Mouse (Mus musculus): ENCODE measurements around the gene Prkar1a. TPM values are rescaled to one million over a fixed set of nuclear protein-coding genes. Genes with fewer than 3 reads are reported as not detected.

Gene Prkar1a
- polyA plus RNA-seq, 1 experiment from 2014 or later = 538 TPM

GRCm38 (mm10) chr11:109704311-109705205 lies 55.4 kb downstream of the Prkar1a start:
- H3K4me3 ChIP-seq (ENCODE audit: low read depth, low read length) = no peak overlapping the region
- WGBS = 85% methylated on average over 22 of the region's 22 CpGs
- no peaks in the 10 kb centered on the region for H3K9me3 ChIP-seq (replicated peaks; ENCODE audit: control insufficient read depth, low read length, poor library complexity, severe bottlenecking)
- ATAC-seq = no peak
- no peak overlapping the region for H3K4me2 ChIP-seq (ENCODE audit: low read length)
- H3K4me1 ChIP-seq (ENCODE audit: control insufficient read depth, insufficient read depth, low read length) = no peaks in the 10 kb centered on the region; the same call in none of the 2 replicates
- H3K9ac ChIP-seq (ENCODE audit: low read depth, low read length) = no peak overlapping the region
- H3K36me3 ChIP-seq (ENCODE audit: control insufficient read depth, insufficient read depth, low read length) = no peaks in the 10 kb centered on the region
- no peaks in the 10 kb centered on the region for H3K27me3 ChIP-seq (ENCODE audit: control insufficient read depth, insufficient read depth, low read depth, low read length)
- H3K27ac ChIP-seq (ENCODE audit: low read length) = no peak overlapping the region

- Histone ChIP-seq H3K9ac (ENCODE audit: low read depth, low read length) (no peak overlapping the region), H3K4me2 (ENCODE audit: low read length) (no peak overlapping the region), H3K27ac (ENCODE audit: low read length) (no peak overlapping the region; the same call in 1 of the 2 replicates), H3K27me3 (ENCODE audit: control insufficient read depth, insufficient read depth, low read depth, low read length) (no peaks in the 10 kb centered on the region), H3K9me3 (replicated peaks; ENCODE audit: control insufficient read depth, low read length, poor library complexity, severe bottlenecking) (no peaks in the 10 kb centered on the region), H3K4me3 (ENCODE audit: low read depth, low read length) (no peak overlapping the region), H3K4me1 (ENCODE audit: control insufficient read depth, insufficient read depth, low read length) (no peaks in the 10 kb centered on the region; the same call in none of the 2 replicates), H3K36me3 (ENCODE audit: control insufficient read depth, insufficient read depth, low read length) (no peaks in the 10 kb centered on the region)
- ATAC-seq = no peak
- WGBS = 78% methylated on average over 9 of the region's 9 CpGs
These were observed 56.3 kb downstream of the Prkar1a start for GRCm38 (mm10) chr11:109705336-109706054.

GRCm38 (mm10) chr11:109706055-109706412 lies 56.8 kb downstream of the Prkar1a start:
- H3K4me3 ChIP-seq (ENCODE audit: low read depth, low read length) = no peak overlapping the region
- H3K4me2 ChIP-seq (ENCODE audit: low read length) = no peak overlapping the region
- no peak overlapping the region for H3K27ac ChIP-seq (ENCODE audit: low read length)
- H3K9me3 ChIP-seq (replicated peaks; ENCODE audit: control insufficient read depth, low read length, poor library complexity, severe bottlenecking) = no peaks in the 10 kb centered on the region
- no peaks in the 10 kb centered on the region for H3K36me3 ChIP-seq (ENCODE audit: control insufficient read depth, insufficient read depth, low read length)
- no peak overlapping the region for H3K9ac ChIP-seq (ENCODE audit: low read depth, low read length)
- WGBS = 79% methylated on average over 9 of the region's 9 CpGs
- no peak for ATAC-seq
- no peaks in the 10 kb centered on the region for H3K27me3 ChIP-seq (ENCODE audit: control insufficient read depth, insufficient read depth, low read depth, low read length)
- no peaks in the 10 kb centered on the region; the same call in none of the 2 replicates for H3K4me1 ChIP-seq (ENCODE audit: control insufficient read depth, insufficient read depth, low read length)

- no peak overlapping the region for H3K4me3 ChIP-seq (ENCODE audit: low read depth, low read length)
- H3K4me2 ChIP-seq (ENCODE audit: low read length) = no peak overlapping the region
- H3K36me3 ChIP-seq (ENCODE audit: control insufficient read depth, insufficient read depth, low read length) = no peaks in the 10 kb centered on the region
- WGBS = 82% methylated on average over 4 of the region's 4 CpGs
- ATAC-seq = no peak
- no peaks in the 10 kb centered on the region for H3K9me3 ChIP-seq (replicated peaks; ENCODE audit: control insufficient read depth, low read length, poor library complexity, severe bottlenecking)
- H3K27ac ChIP-seq (ENCODE audit: low read length) = no peak overlapping the region
- H3K27me3 ChIP-seq (ENCODE audit: control insufficient read depth, insufficient read depth, low read depth, low read length) = no peaks in the 10 kb centered on the region
- H3K4me1 ChIP-seq (ENCODE audit: control insufficient read depth, insufficient read depth, low read length) = no peaks in the 10 kb centered on the region; the same call in none of the 2 replicates
- no peak overlapping the region for H3K9ac ChIP-seq (ENCODE audit: low read depth, low read length)
These were observed 57.4 kb downstream of the Prkar1a start for GRCm38 (mm10) chr11:109706586-109706985.

DNA sequence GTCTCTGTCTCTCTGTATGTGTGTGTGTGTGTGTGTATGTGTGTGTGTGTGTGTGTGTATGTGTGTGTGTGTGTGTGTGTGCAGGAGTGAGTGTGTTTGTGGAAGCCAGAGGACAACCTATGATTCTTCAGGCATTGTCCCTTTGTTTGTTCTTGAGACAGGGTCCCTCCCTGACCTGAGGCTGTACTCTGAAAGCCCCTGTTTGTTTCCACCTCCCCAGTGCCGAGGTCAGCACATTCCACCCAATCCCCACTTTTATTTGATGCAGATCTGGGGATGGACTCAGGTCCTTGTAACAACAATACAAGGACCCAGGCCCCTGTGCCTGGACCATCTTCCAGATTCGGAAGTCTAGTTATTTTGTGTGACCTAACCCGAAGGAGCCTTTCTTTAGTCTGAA lies 58.2 kb downstream of the Prkar1a start:
- no peak overlapping the region for H3K4me3 ChIP-seq (ENCODE audit: low read depth, low read length)
- no peak for ATAC-seq
- no peaks in the 10 kb centered on the region; the same call in none of the 2 replicates for H3K4me1 ChIP-seq (ENCODE audit: control insufficient read depth, insufficient read depth, low read length)
- no peak overlapping the region for H3K27ac ChIP-seq (ENCODE audit: low read length)
- 78% methylated on average over 3 of the region's 3 CpGs for WGBS
- H3K9ac ChIP-seq (ENCODE audit: low read depth, low read length) = no peak overlapping the region
- H3K27me3 ChIP-seq (ENCODE audit: control insufficient read depth, insufficient read depth, low read depth, low read length) = no peaks in the 10 kb centered on the region
- H3K4me2 ChIP-seq (ENCODE audit: low read length) = no peak overlapping the region
- H3K36me3 ChIP-seq (ENCODE audit: control insufficient read depth, insufficient read depth, low read length) = no peaks in the 10 kb centered on the region
- H3K9me3 ChIP-seq (replicated peaks; ENCODE audit: control insufficient read depth, low read length, poor library complexity, severe bottlenecking) = no peaks in the 10 kb centered on the region

- Histone ChIP-seq H3K27ac (ENCODE audit: low read length) (no peak overlapping the region), H3K27me3 (ENCODE audit: control insufficient read depth, insufficient read depth, low read depth, low read length) (no peaks in the 10 kb centered on the region), H3K9me3 (replicated peaks; ENCODE audit: control insufficient read depth, low read length, poor library complexity, severe bottlenecking) (no peaks in the 10 kb centered on the region), H3K4me3 (ENCODE audit: low read depth, low read length) (no peak overlapping the region), H3K4me1 (ENCODE audit: control insufficient read depth, insufficient read depth, low read length) (no peaks in the 10 kb centered on the region; the same call in none of the 2 replicates), H3K9ac (ENCODE audit: low read depth, low read length) (no peak overlapping the region), H3K36me3 (ENCODE audit: control insufficient read depth, insufficient read depth, low read length) (no peaks in the 10 kb centered on the region), H3K4me2 (ENCODE audit: low read length) (no peak overlapping the region)
- ATAC-seq = no peak
- 93% methylated on average over 4 of the region's 4 CpGs for WGBS
These were observed 59.6 kb downstream of the Prkar1a start for GRCm38 (mm10) chr11:109708786-109709185.

- H3K4me2 ChIP-seq (ENCODE audit: low read length) = no peak overlapping the region
- no peak overlapping the region for H3K9ac ChIP-seq (ENCODE audit: low read depth, low read length)
- no peak overlapping the region for H3K27ac ChIP-seq (ENCODE audit: low read length)
- no peaks in the 10 kb centered on the region for H3K36me3 ChIP-seq (ENCODE audit: control insufficient read depth, insufficient read depth, low read length)
- no peak for ATAC-seq
- H3K27me3 ChIP-seq (ENCODE audit: control insufficient read depth, insufficient read depth, low read depth, low read length) = no peaks in the 10 kb centered on the region
- no peaks in the 10 kb centered on the region for H3K9me3 ChIP-seq (replicated peaks; ENCODE audit: control insufficient read depth, low read length, poor library complexity, severe bottlenecking)
- H3K4me3 ChIP-seq (ENCODE audit: low read depth, low read length) = no peak overlapping the region
- H3K4me1 ChIP-seq (ENCODE audit: control insufficient read depth, insufficient read depth, low read length) = no peaks in the 10 kb centered on the region; the same call in none of the 2 replicates
- 86% methylated on average over 5 of the region's 5 CpGs for WGBS
These were observed 60.3 kb downstream of the Prkar1a start for GRCm38 (mm10) chr11:109709501-109709900.

- no peak for ATAC-seq
- WGBS = 86% methylated on average over 17 of the region's 17 CpGs
- Histone ChIP-seq H3K4me1 (ENCODE audit: control insufficient read depth, insufficient read depth, low read length) (no peaks in the 10 kb centered on the region; the same call in 1 of the 2 replicates), H3K9me3 (replicated peaks; ENCODE audit: control insufficient read depth, low read length, poor library complexity, severe bottlenecking) (no peaks in the 10 kb centered on the region), H3K9ac (ENCODE audit: low read depth, low read length) (no peak overlapping the region), H3K27me3 (ENCODE audit: control insufficient read depth, insufficient read depth, low read depth, low read length) (no peaks in the 10 kb centered on the region), H3K4me2 (ENCODE audit: low read length) (no peak overlapping the region), H3K4me3 (ENCODE audit: low read depth, low read length) (no peak overlapping the region), H3K27ac (ENCODE audit: low read length) (no peak overlapping the region), H3K36me3 (ENCODE audit: control insufficient read depth, insufficient read depth, low read length) (no peaks in the 10 kb centered on the region)
These were observed 65.4 kb downstream of the Prkar1a start for GRCm38 (mm10) chr11:109714341-109715247.
